ENCODE assay signal across 11 mouse cellular contexts in the genomic region with DNA sequence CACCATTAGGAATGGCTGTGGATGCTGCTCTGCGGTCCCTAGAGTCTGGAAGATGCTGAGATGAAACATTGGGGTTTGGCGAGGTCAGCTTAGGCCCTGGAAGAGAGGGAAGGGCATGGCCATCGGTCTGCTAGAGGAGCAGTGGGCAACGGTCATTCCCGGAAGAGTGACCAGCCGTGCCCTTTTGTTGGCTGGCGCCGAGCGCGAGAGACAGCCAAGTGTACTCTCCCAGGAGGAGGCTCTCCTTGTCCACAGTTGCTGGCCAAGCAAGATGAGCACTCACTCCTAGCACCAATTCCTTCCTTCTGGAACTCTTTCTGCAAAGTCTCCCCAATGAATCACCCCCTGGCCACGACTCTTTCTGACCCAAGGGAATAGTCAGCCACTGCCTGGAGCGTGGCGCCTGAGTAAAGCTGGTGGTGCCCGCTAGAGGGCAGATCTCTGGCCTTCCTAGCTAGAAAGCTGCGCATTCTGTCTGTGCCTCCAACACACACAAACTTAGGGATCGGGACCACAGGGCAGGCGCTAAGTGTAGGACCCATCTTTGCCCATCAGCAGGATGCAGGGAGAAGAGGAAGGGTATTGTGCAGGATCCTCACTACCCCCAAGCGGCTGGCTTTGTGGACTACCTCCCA. TPM values are rescaled to one million over a fixed set of nuclear protein-coding genes. Genes with fewer than 3 reads are reported as not detected.
A peak's percentile ranks its signal among the peaks of the same experiment; 100 is the strongest.
DNase-seq lines count a peak whose midpoint lies in the region; ATAC-seq and TF ChIP-seq lines count a peak whose summit lies in the region.
"Had no signal": no experiment of that assay in that cellular context is flagged by ENCODE, and none has a peak within 500 bp of the region (broad histone marks: within the 10 kb centered on the region; RNA-seq: fewer than 3 reads in every experiment).

No protein-coding gene starts in this region.

- no peak overlapping the region for H3K9ac ChIP-seq in forebrain, postnatal 0 days
- no peak overlapping the region for H3K9ac ChIP-seq in forebrain, embryonic 14.5 days (ENCODE audit: low read length)
- H3K9ac ChIP-seq: embryonic facial prominence, embryonic 13.5 days; hindbrain, embryonic 14.5 days had no signal

- ATAC-seq in forebrain, postnatal 0 days: no peak
- no peak for ATAC-seq in forebrain, embryonic 14.5 days
- 0 out of 2 replicates have a peak, but pooled peaks have one; percentile 69 for ATAC-seq in common myeloid progenitor, adult 5-6 weeks (replicated peaks; ENCODE audit: low read depth, poor library complexity, severe bottlenecking)

- H3K27me3 ChIP-seq in forebrain, postnatal 0 days (ENCODE audit: insufficient read depth, low read length): peaks cover 9% of the 10 kb centered on the region; the same call in 1 of the 2 replicates
- peaks cover 8% of the 10 kb centered on the region; the same call in 1 of the 2 replicates for H3K27me3 ChIP-seq in forebrain, embryonic 14.5 days (replicated peaks; ENCODE audit: control insufficient read depth, insufficient read depth, low read length)
- peaks cover 37% of the 10 kb centered on the region for H3K27me3 ChIP-seq in limb, embryonic 10.5 days (ENCODE audit: low read depth, poor library complexity, severe bottlenecking)

- no peaks in the 10 kb centered on the region for H3K9me3 ChIP-seq in forebrain, postnatal 0 days (ENCODE audit: low read length)
- H3K9me3 ChIP-seq in forebrain, embryonic 14.5 days (replicated peaks; ENCODE audit: control insufficient read depth, low read length): no peaks in the 10 kb centered on the region
- H3K9me3 ChIP-seq in limb, embryonic 10.5 days (replicated peaks): no peaks in the 10 kb centered on the region
- H3K9me3 ChIP-seq: embryonic facial prominence, embryonic 13.5 days had no signal

- no peak for DNase-seq in forebrain, postnatal 0 days
- DNase-seq in forebrain, embryonic 14.5 days (ENCODE audit: low spot score): no peak
- DNase-seq in B cell, adult 2 months: peak; percentile 20 to 25
- peak; percentile 45 for DNase-seq in limb, embryonic 10.5 days (ENCODE audit: low spot score)
- no peak for DNase-seq in MN1 (ENCODE audit: low spot score)
- DNase-seq in testis, postnatal 14 days (ENCODE audit: low spot score): no peak
- DNase-seq in heart, adult 18-20 months: no peak

- no peak overlapping the region for H3K4me2 ChIP-seq in forebrain, postnatal 0 days (ENCODE audit: low read depth)
- no peak overlapping the region for H3K4me2 ChIP-seq in forebrain, embryonic 14.5 days (ENCODE audit: low read length)
- H3K4me2 ChIP-seq: embryonic facial prominence, embryonic 13.5 days; hindbrain, embryonic 14.5 days had no signal

- H3K27ac ChIP-seq in forebrain, postnatal 0 days (ENCODE audit: low read depth, low read length): no peak overlapping the region
- H3K27ac ChIP-seq in forebrain, embryonic 14.5 days (ENCODE audit: low read depth, low read length): no peak overlapping the region
- no peak overlapping the region for H3K27ac ChIP-seq in limb, embryonic 10.5 days
- H3K27ac ChIP-seq: embryonic facial prominence, embryonic 13.5 days; hindbrain, embryonic 14.5 days had no signal

- no peaks in the 10 kb centered on the region for H3K36me3 ChIP-seq in forebrain, postnatal 0 days (ENCODE audit: insufficient read depth)
- H3K36me3 ChIP-seq in forebrain, embryonic 14.5 days (ENCODE audit: control insufficient read depth, insufficient read depth, low read length): no peaks in the 10 kb centered on the region
- no peaks in the 10 kb centered on the region for H3K36me3 ChIP-seq in limb, embryonic 10.5 days
- H3K36me3 ChIP-seq: embryonic facial prominence, embryonic 13.5 days had no signal

- H3K4me1 ChIP-seq in forebrain, postnatal 0 days (ENCODE audit: insufficient read depth): no peaks in the 10 kb centered on the region
- H3K4me1 ChIP-seq in forebrain, embryonic 14.5 days (ENCODE audit: control insufficient read depth, insufficient read depth, low read length): peaks cover 5% of the 10 kb centered on the region; the same call in 1 of the 2 replicates
- peaks cover 16% of the 10 kb centered on the region for H3K4me1 ChIP-seq in limb, embryonic 10.5 days

- TF ChIP-seq CTCF in forebrain, postnatal 0 days (IDR thresholded peaks at IDR 0.05; ENCODE audit: low read depth): peak; percentile 48

- WGBS in forebrain, postnatal 0 days: 55% methylated on average over 18 of the region's 18 CpGs
- WGBS in forebrain, embryonic 14.5 days: 51% methylated on average over 18 of the region's 18 CpGs
- WGBS in limb, embryonic 10.5 days: 51% methylated on average over 18 of the region's 18 CpGs

- H3K4me3 ChIP-seq in forebrain, postnatal 0 days (ENCODE audit: low read depth, low read length): no peak overlapping the region
- H3K4me3 ChIP-seq in forebrain, embryonic 14.5 days (ENCODE audit: low read depth, low read length): no peak overlapping the region
- no peak overlapping the region for H3K4me3 ChIP-seq in limb, embryonic 10.5 days
- H3K4me3 ChIP-seq: embryonic facial prominence, embryonic 13.5 days had no signal

RNA-seq across cellular contexts. Expression of a gene that starts 7.9 kb away (rescaled TPM):
- 16.2 and 25.8 TPM in 2 replicates for total RNA-seq in forebrain, postnatal 0 days (2014; rRNA removed)
- 8.9 and 11.7 TPM in 2 replicates for polyA plus RNA-seq in forebrain, postnatal 0 days (2015; fragmentation: Nextera tagmentation; extraction: Ambion mirVana)
- polyA plus RNA-seq in forebrain, embryonic 14.5 days (2014; fragmentation: Nextera tagmentation; extraction: Ambion mirVana): 8.6 and 10.4 TPM in 2 replicates
- total RNA-seq in common myeloid progenitor, adult 5-6 weeks (2017): 3.9 and 5.2 TPM in 2 replicates
- 7.7 and 10.0 TPM in 2 replicates for polyA plus RNA-seq in limb, embryonic 10.5 days (2016; fragmentation: Nextera tagmentation; extraction: Ambion mirVana)
- 100 to 1,000 TPM; 203 to 216 TPM for total RNA-seq in heart, adult 18-20 months (2021)

RNA-seq across cellular contexts. Expression of a gene that starts 11.8 kb away (rescaled TPM):
- 0.85 and 1.1 TPM in 2 replicates for total RNA-seq in forebrain, postnatal 0 days (2014; rRNA removed)
- 0.56 and 0.60 TPM in 2 replicates for polyA plus RNA-seq in forebrain, postnatal 0 days (2015; fragmentation: Nextera tagmentation; extraction: Ambion mirVana)
- polyA plus RNA-seq in forebrain, embryonic 14.5 days (2014; fragmentation: Nextera tagmentation; extraction: Ambion mirVana): 0.40 TPM in 1 of 2 replicates, not detected in the other
- not detected in 2 replicates for total RNA-seq in common myeloid progenitor, adult 5-6 weeks (2017)
- not detected in 2 replicates for polyA plus RNA-seq in limb, embryonic 10.5 days (2016; fragmentation: Nextera tagmentation; extraction: Ambion mirVana)
- total RNA-seq in heart, adult 18-20 months (2021): not detected
- polyA plus RNA-seq: embryonic facial prominence, embryonic 13.5 days; stomach, embryonic 14.5 days had no signal

RNA-seq across cellular contexts. Expression of a gene that starts 26.3 kb away (rescaled TPM):
- not detected in 2 replicates for total RNA-seq in forebrain, postnatal 0 days (2014; rRNA removed)
- not detected in 2 replicates for polyA plus RNA-seq in forebrain, postnatal 0 days (2015; fragmentation: Nextera tagmentation; extraction: Ambion mirVana)
- not detected in 2 replicates for polyA plus RNA-seq in forebrain, embryonic 14.5 days (2014; fragmentation: Nextera tagmentation; extraction: Ambion mirVana)
- total RNA-seq in common myeloid progenitor, adult 5-6 weeks (2017): 4.1 and 6.1 TPM in 2 replicates
- polyA plus RNA-seq in limb, embryonic 10.5 days (2016; fragmentation: Nextera tagmentation; extraction: Ambion mirVana): 0.06 TPM in 1 of 2 replicates, not detected in the other
- total RNA-seq in heart, adult 18-20 months (2021): not detected
- polyA plus RNA-seq: embryonic facial prominence, embryonic 13.5 days; hindbrain, embryonic 14.5 days had no signal

RNA-seq across cellular contexts. Expression of a gene that starts 42.0 kb away (rescaled TPM):
- total RNA-seq in forebrain, postnatal 0 days (2014; rRNA removed): 95.2 and 106 TPM in 2 replicates
- 123 and 134 TPM in 2 replicates for polyA plus RNA-seq in forebrain, postnatal 0 days (2015; fragmentation: Nextera tagmentation; extraction: Ambion mirVana)
- 107 and 113 TPM in 2 replicates for polyA plus RNA-seq in forebrain, embryonic 14.5 days (2014; fragmentation: Nextera tagmentation; extraction: Ambion mirVana)
- total RNA-seq in common myeloid progenitor, adult 5-6 weeks (2017): 0.73 TPM in 1 of 2 replicates, not detected in the other
- 0.30 and 0.45 TPM in 2 replicates for polyA plus RNA-seq in limb, embryonic 10.5 days (2016; fragmentation: Nextera tagmentation; extraction: Ambion mirVana)
- not detected for total RNA-seq in heart, adult 18-20 months (2021)

RNA-seq across cellular contexts. Expression of a gene that starts 55.8 kb away (rescaled TPM):
- total RNA-seq in forebrain, postnatal 0 days (2014; rRNA removed): 25.2 and 26.6 TPM in 2 replicates
- polyA plus RNA-seq in forebrain, postnatal 0 days (2015; fragmentation: Nextera tagmentation; extraction: Ambion mirVana): 52.4 and 57.3 TPM in 2 replicates
- polyA plus RNA-seq in forebrain, embryonic 14.5 days (2014; fragmentation: Nextera tagmentation; extraction: Ambion mirVana): 83.6 and 90.3 TPM in 2 replicates
- total RNA-seq in common myeloid progenitor, adult 5-6 weeks (2017): 95.2 and 99.9 TPM in 2 replicates
- polyA plus RNA-seq in limb, embryonic 10.5 days (2016; fragmentation: Nextera tagmentation; extraction: Ambion mirVana): 84.9 and 89.2 TPM in 2 replicates
- 10 to 100 TPM; 17.5 to 30.0 TPM for total RNA-seq in heart, adult 18-20 months (2021)

Comparison
In these comparisons a context has a peak if more than half of its experiments do, and no peak if none do; other contexts are left out.
1. DNase-seq: peak in B cell, adult 2 months (2 of 2) and limb, embryonic 10.5 days (single experiment); none in forebrain, postnatal 0 days (single experiment), forebrain, embryonic 14.5 days (single experiment), MN1 (single experiment), testis, postnatal 14 days (single experiment) and heart, adult 18-20 months (0 of 2).